Mouse (Mus musculus): ENCODE results near the gene Psmb8. TPM values are rescaled to one million over a fixed set of nuclear protein-coding genes. Genes with fewer than 3 reads are reported as not detected.

Gene Psmb8
- 7.2 TPM for polyA plus RNA-seq (2014; fragmentation: Illumina TruSeq; extraction: RNeasy Lipid Tissue Mini Kit (QIAGEN cat#74804); ENCODE audit: low replicate concordance)

GRCm38 (mm10) chr17:34196941-34197894 is at the start of gene Psmb8:
Psmb8 (plus strand) TSS chr17:34197721.

GRCm38 (mm10) chr17:34152923-34153322 is 44.6 kb upstream of the Psmb8 start, which contains the start of gene H2-DMb1:
H2-DMb1 (plus strand) TSS chr17:34153072.

GRCm38 (mm10) chr17:34187261-34187916 is 10.1 kb upstream of the Psmb8 start, which contains the start of the genes Tap1 and Psmb9:
Tap1 (plus strand) TSS chr17:34187553.
Psmb9 (minus strand) TSS chr17:34187764.

GRCm38 (mm10) chr17:34203444-34203843 is 5.9 kb downstream of the Psmb8 start, which contains the start of gene Tap2:
Tap2 (plus strand) TSS chr17:34203527.

GRCm38 (mm10) chr17:34238706-34239105 is 41.2 kb downstream of the Psmb8 start, which contains the start of gene H2-Ob:
H2-Ob (plus strand) TSS chr17:34238903.

Other genes with a start within 250 kb of the Psmb8 start
- not detected for gene B3galt4, start 246.2 kb upstream of the Psmb8 start, polyA plus RNA-seq (2014; fragmentation: Illumina TruSeq; extraction: RNeasy Lipid Tissue Mini Kit (QIAGEN cat#74804); ENCODE audit: low replicate concordance)
- 2.0 TPM for gene Vps52, start 241.9 kb upstream of the Psmb8 start, polyA plus RNA-seq (2014; fragmentation: Illumina TruSeq; extraction: RNeasy Lipid Tissue Mini Kit (QIAGEN cat#74804); ENCODE audit: low replicate concordance)
- 6.8 TPM for gene Rps18, start 241.7 kb upstream of the Psmb8 start, polyA plus RNA-seq (2014; fragmentation: Illumina TruSeq; extraction: RNeasy Lipid Tissue Mini Kit (QIAGEN cat#74804); ENCODE audit: low replicate concordance)
- gene H2-K1, start 197.4 kb upstream of the Psmb8 start, polyA plus RNA-seq (2014; fragmentation: Illumina TruSeq; extraction: RNeasy Lipid Tissue Mini Kit (QIAGEN cat#74804); ENCODE audit: low replicate concordance) = 431 TPM
- gene Ring1, start 173.0 kb upstream of the Psmb8 start, polyA plus RNA-seq (2014; fragmentation: Illumina TruSeq; extraction: RNeasy Lipid Tissue Mini Kit (QIAGEN cat#74804); ENCODE audit: low replicate concordance) = 0.74 TPM
- not detected for gene H2-Ke6, start 169.7 kb upstream of the Psmb8 start, polyA plus RNA-seq (2014; fragmentation: Illumina TruSeq; extraction: RNeasy Lipid Tissue Mini Kit (QIAGEN cat#74804); ENCODE audit: low replicate concordance)
- gene Slc39a7, start 166.0 kb upstream of the Psmb8 start, polyA plus RNA-seq (2014; fragmentation: Illumina TruSeq; extraction: RNeasy Lipid Tissue Mini Kit (QIAGEN cat#74804); ENCODE audit: low replicate concordance) = 0.48 TPM
- gene Rxrb, start 165.9 kb upstream of the Psmb8 start, polyA plus RNA-seq (2014; fragmentation: Illumina TruSeq; extraction: RNeasy Lipid Tissue Mini Kit (QIAGEN cat#74804); ENCODE audit: low replicate concordance) = 0.22 TPM
- not detected for gene Col11a2, start 158.3 kb upstream of the Psmb8 start, polyA plus RNA-seq (2014; fragmentation: Illumina TruSeq; extraction: RNeasy Lipid Tissue Mini Kit (QIAGEN cat#74804); ENCODE audit: low replicate concordance)
- gene H2-Oa, start 105.4 kb upstream of the Psmb8 start, polyA plus RNA-seq (2014; fragmentation: Illumina TruSeq; extraction: RNeasy Lipid Tissue Mini Kit (QIAGEN cat#74804); ENCODE audit: low replicate concordance) = not detected
- gene H2-DMa, start 78.2 kb upstream of the Psmb8 start, polyA plus RNA-seq (2014; fragmentation: Illumina TruSeq; extraction: RNeasy Lipid Tissue Mini Kit (QIAGEN cat#74804); ENCODE audit: low replicate concordance) = 1.6 TPM
- 197 TPM for gene Brd2, start 75.1 kb upstream of the Psmb8 start, polyA plus RNA-seq (2014; fragmentation: Illumina TruSeq; extraction: RNeasy Lipid Tissue Mini Kit (QIAGEN cat#74804); ENCODE audit: low replicate concordance)
- gene H2-DMb2, start 54.4 kb upstream of the Psmb8 start, polyA plus RNA-seq (2014; fragmentation: Illumina TruSeq; extraction: RNeasy Lipid Tissue Mini Kit (QIAGEN cat#74804); ENCODE audit: low replicate concordance) = 1.5 TPM
- gene H2-DMb1, start 44.6 kb upstream of the Psmb8 start, polyA plus RNA-seq (2014; fragmentation: Illumina TruSeq; extraction: RNeasy Lipid Tissue Mini Kit (QIAGEN cat#74804); ENCODE audit: low replicate concordance) = 12.1 TPM
- 5.6 TPM for gene Tap1, start 10.2 kb upstream of the Psmb8 start, polyA plus RNA-seq (2014; fragmentation: Illumina TruSeq; extraction: RNeasy Lipid Tissue Mini Kit (QIAGEN cat#74804); ENCODE audit: low replicate concordance)
- gene Psmb9, start 10.0 kb upstream of the Psmb8 start, polyA plus RNA-seq (2014; fragmentation: Illumina TruSeq; extraction: RNeasy Lipid Tissue Mini Kit (QIAGEN cat#74804); ENCODE audit: low replicate concordance) = 5.8 TPM
- gene Tap2, start 5.8 kb downstream of the Psmb8 start, polyA plus RNA-seq (2014; fragmentation: Illumina TruSeq; extraction: RNeasy Lipid Tissue Mini Kit (QIAGEN cat#74804); ENCODE audit: low replicate concordance) = not detected
- gene H2-Ob, start 41.2 kb downstream of the Psmb8 start, polyA plus RNA-seq (2014; fragmentation: Illumina TruSeq; extraction: RNeasy Lipid Tissue Mini Kit (QIAGEN cat#74804); ENCODE audit: low replicate concordance) = 13.2 TPM
- 39.7 TPM for gene H2-Ab1, start 60.0 kb downstream of the Psmb8 start, polyA plus RNA-seq (2014; fragmentation: Illumina TruSeq; extraction: RNeasy Lipid Tissue Mini Kit (QIAGEN cat#74804); ENCODE audit: low replicate concordance)
- 122 TPM for gene H2-Aa, start 90.1 kb downstream of the Psmb8 start, polyA plus RNA-seq (2014; fragmentation: Illumina TruSeq; extraction: RNeasy Lipid Tissue Mini Kit (QIAGEN cat#74804); ENCODE audit: low replicate concordance)
- 5.2 TPM for gene H2-Eb1, start 108.1 kb downstream of the Psmb8 start, polyA plus RNA-seq (2014; fragmentation: Illumina TruSeq; extraction: RNeasy Lipid Tissue Mini Kit (QIAGEN cat#74804); ENCODE audit: low replicate concordance)
- gene H2-Eb2, start 127.9 kb downstream of the Psmb8 start, polyA plus RNA-seq (2014; fragmentation: Illumina TruSeq; extraction: RNeasy Lipid Tissue Mini Kit (QIAGEN cat#74804); ENCODE audit: low replicate concordance) = 2.7 TPM
- 76.7 TPM for gene Btnl2, start 157.1 kb downstream of the Psmb8 start, polyA plus RNA-seq (2014; fragmentation: Illumina TruSeq; extraction: RNeasy Lipid Tissue Mini Kit (QIAGEN cat#74804); ENCODE audit: low replicate concordance)
- 231 TPM for gene Btnl1, start 179.4 kb downstream of the Psmb8 start, polyA plus RNA-seq (2014; fragmentation: Illumina TruSeq; extraction: RNeasy Lipid Tissue Mini Kit (QIAGEN cat#74804); ENCODE audit: low replicate concordance)
- gene BC051142, start 201.1 kb downstream of the Psmb8 start, polyA plus RNA-seq (2014; fragmentation: Illumina TruSeq; extraction: RNeasy Lipid Tissue Mini Kit (QIAGEN cat#74804); ENCODE audit: low replicate concordance) = 1.1 TPM